Comparison of ENCODE assay signal across 8 mouse cellular contexts in genomic region chr6:145823103-145823502, GRCm38 (mm10). TPM values are rescaled to one million over a fixed set of nuclear protein-coding genes. Genes with fewer than 3 reads are reported as not detected.
DNase-seq lines count a peak whose midpoint lies in the region; ATAC-seq lines count a peak whose summit lies in the region.

No protein-coding gene starts in this region.

- no peaks in the 10 kb centered on the region for H3K27me3 ChIP-seq in midbrain, embryonic 10.5 days (ENCODE audit: low read depth, poor library complexity, severe bottlenecking)
- H3K27me3 ChIP-seq in midbrain, embryonic 14.5 days (ENCODE audit: control insufficient read depth, insufficient read depth, low read length) = no peaks in the 10 kb centered on the region
- H3K27me3 ChIP-seq in hindbrain, embryonic 16.5 days (replicated peaks; ENCODE audit: control insufficient read depth, insufficient read depth, low read length) = no peaks in the 10 kb centered on the region

- no peak for ATAC-seq in midbrain, embryonic 14.5 days (ENCODE audit: low FRiP score, low TSS enrichment)
- peak; percentile 62; the same call in 1 of the 2 replicates for ATAC-seq in hindbrain, embryonic 16.5 days
- ATAC-seq in frontal cortex, adult (ENCODE audit: low TSS enrichment) = no peak

- H3K9me3 ChIP-seq in midbrain, embryonic 10.5 days (replicated peaks) = no peaks in the 10 kb centered on the region
- H3K9me3 ChIP-seq in midbrain, embryonic 14.5 days (ENCODE audit: control insufficient read depth, low read length) = no peaks in the 10 kb centered on the region
- H3K9me3 ChIP-seq in hindbrain, embryonic 16.5 days (ENCODE audit: control insufficient read depth, low read length) = no peaks in the 10 kb centered on the region

- H3K36me3 ChIP-seq in midbrain, embryonic 10.5 days = no peaks in the 10 kb centered on the region
- H3K36me3 ChIP-seq in midbrain, embryonic 14.5 days (ENCODE audit: control insufficient read depth, insufficient read depth, low read length) = no peaks in the 10 kb centered on the region
- no peaks in the 10 kb centered on the region for H3K36me3 ChIP-seq in hindbrain, embryonic 16.5 days (ENCODE audit: control insufficient read depth, insufficient read depth, low read length)

- no peak overlapping the region for H3K4me3 ChIP-seq in midbrain, embryonic 10.5 days
- H3K4me3 ChIP-seq in midbrain, embryonic 14.5 days (replicated peaks; ENCODE audit: low read depth, low read length) = no peak overlapping the region
- H3K4me3 ChIP-seq in hindbrain, embryonic 16.5 days (ENCODE audit: low read length) = no peak overlapping the region

- H3K4me1 ChIP-seq in midbrain, embryonic 10.5 days = peaks cover 21% of the 10 kb centered on the region
- H3K4me1 ChIP-seq in midbrain, embryonic 14.5 days (ENCODE audit: control insufficient read depth, insufficient read depth, low read length) = no peaks in the 10 kb centered on the region
- no peaks in the 10 kb centered on the region for H3K4me1 ChIP-seq in hindbrain, embryonic 16.5 days (ENCODE audit: control insufficient read depth, insufficient read depth, low read depth, low read length)

- no peak overlapping the region for H3K4me2 ChIP-seq in midbrain, embryonic 14.5 days (ENCODE audit: low read length)
- no peak overlapping the region for H3K4me2 ChIP-seq in hindbrain, embryonic 16.5 days (ENCODE audit: low read length)

- WGBS in midbrain, embryonic 10.5 days = 32% methylated on average over 6 of the region's 6 CpGs
- WGBS in midbrain, embryonic 14.5 days = 16% methylated on average over 6 of the region's 6 CpGs
- 28% methylated on average over 6 of the region's 6 CpGs for WGBS in hindbrain, embryonic 16.5 days

- DNase-seq in midbrain, embryonic 10.5 days (ENCODE audit: low spot score) = peak; percentile 83
- no peak for DNase-seq in midbrain, embryonic 14.5 days
- peak; percentile 55 for DNase-seq in lung, postnatal 36 days
- DNase-seq in ovary, postnatal 10 days (ENCODE audit: low spot score) = no peak
- DNase-seq in thymus, postnatal 10 days (ENCODE audit: low spot score in 2 of 2) = no peak
- DNase-seq in cerebellum, postnatal 25 days = no peak

- H3K9ac ChIP-seq in midbrain, embryonic 14.5 days (replicated peaks; ENCODE audit: low read length) = no peak overlapping the region
- no peak overlapping the region for H3K9ac ChIP-seq in hindbrain, embryonic 16.5 days (ENCODE audit: low read depth, low read length)

- peak overlapping the region; percentile 38; the same call in 1 of the 2 replicates for H3K27ac ChIP-seq in midbrain, embryonic 10.5 days (replicated peaks)
- no peak overlapping the region for H3K27ac ChIP-seq in midbrain, embryonic 14.5 days (replicated peaks; ENCODE audit: low read depth, low read length)
- no peak overlapping the region for H3K27ac ChIP-seq in hindbrain, embryonic 16.5 days (ENCODE audit: low read depth, low read length)

RNA-seq across cellular contexts. Expression of gene Bhlhe41, which starts 42.3 kb away (rescaled TPM):
- 1.7 and 2.3 TPM in 2 replicates for polyA plus RNA-seq in midbrain, embryonic 10.5 days (2016; fragmentation: Nextera tagmentation; extraction: Ambion mirVana)
- polyA plus RNA-seq in midbrain, embryonic 14.5 days (2014; fragmentation: Nextera tagmentation; extraction: Ambion mirVana) = 5.9 and 6.4 TPM in 2 replicates
- polyA plus RNA-seq in hindbrain, embryonic 16.5 days (2015; fragmentation: Nextera tagmentation; extraction: Ambion mirVana) = 7.8 and 8.1 TPM in 2 replicates

Comparison
In these comparisons a context has a peak if more than half of its experiments do, and no peak if none do; other contexts are left out.
1. DNase-seq: peak in midbrain, embryonic 10.5 days (single experiment) and lung, postnatal 36 days (single experiment); none in midbrain, embryonic 14.5 days (single experiment), ovary, postnatal 10 days (single experiment), thymus, postnatal 10 days (0 of 2) and cerebellum, postnatal 25 days (0 of 2).